Mouse (Mus musculus) olfactory bulb, adult 2 months (tissue): Measurements from ENCODE around the gene Prrg2.

Experiments
- CTCF ChIP-seq: fragments of 200-500 bp; IDR thresholded peaks from 2 replicates; pipeline ENCODE4 v1.5.1; 2012; ENCODE audit warnings: low read depth, mild to moderate bottlenecking, low read length, moderate library complexity; ENCODE audit not compliant: insufficient read depth
- POLR2A ChIP-seq: fragments of 200-500 bp; IDR thresholded peaks from 2 replicates; pipeline ENCODE4 v1.6.1; 2012; ENCODE audit warnings: mild to moderate bottlenecking, low read depth, low read length, moderate library complexity; ENCODE audit not compliant: insufficient read depth

- TF ChIP-seq POLR2A = no peak
- no peak for TF ChIP-seq CTCF
Measured at GRCm38 (mm10) chr7:45006503-45006902, 56.0 kb downstream of the Prrg2 start.
